Mouse (Mus musculus) C2C12 (cell line): ENCODE measurements around the gene Gpr1. TPM values are rescaled to one million over a fixed set of nuclear protein-coding genes. Genes with fewer than 3 reads are reported as not detected.
"Not testable (repeated sequence)": the region's sequence is repeated elsewhere in the genome, so short reads cannot be mapped to it uniquely, and the experiment has no call there.

Source experiments
- H3K27me3 ChIP-seq: one replicate; pipeline ENCODE4 v1.6.1; 2011; ENCODE audit not compliant: control insufficient read depth, insufficient read depth, insufficient read length
- H3K36me3 ChIP-seq: one replicate; pipeline ENCODE4 v1.6.1; 2011; ENCODE audit not compliant: control insufficient read depth, insufficient read depth
- H3K4me3 ChIP-seq: one replicate; pipeline ENCODE4 v1.5.1; 2011; ENCODE audit warnings: mild to moderate bottlenecking, control low read depth; ENCODE audit not compliant: poor library complexity, insufficient read depth, severe bottlenecking
- H3K79me2 ChIP-seq: one replicate; pipeline ENCODE4 v1.6.1; 2011; ENCODE audit not compliant: control insufficient read depth, insufficient read depth
- H3K79me3 ChIP-seq: one replicate; pipeline ENCODE4 v1.6.1; 2011; ENCODE audit warnings: low read depth, control low read depth
- H3ac ChIP-seq: one replicate; pipeline ENCODE3; 2011; ENCODE audit warnings: low read depth; ENCODE audit not compliant: control insufficient read depth, insufficient read length
- CEBPB ChIP-seq: IDR thresholded peaks from one replicate; pipeline ENCODE4 v1.6.1; 2011; ENCODE audit warnings: low read depth, mild to moderate bottlenecking, control low read depth, moderate library complexity
- CTCF ChIP-seq: IDR thresholded peaks from one replicate; pipeline ENCODE4 v1.5.1; 2011; ENCODE audit not compliant: control insufficient read depth, insufficient read depth, insufficient read length
- FOSL1 ChIP-seq: IDR thresholded peaks from one replicate; pipeline ENCODE4 v1.8.0; 2011; ENCODE audit warnings: mild to moderate bottlenecking, low read length; ENCODE audit not compliant: poor library complexity, insufficient read depth, severe bottlenecking
- MAX ChIP-seq: IDR thresholded peaks from one replicate; pipeline ENCODE4 v1.6.1; 2011; ENCODE audit warnings: mild to moderate bottlenecking, control low read depth
- MYOD1 ChIP-seq: IDR thresholded peaks from one replicate; pipeline ENCODE4 v1.6.1; 2011; ENCODE audit warnings: low read depth; ENCODE audit not compliant: control insufficient read depth, insufficient read length
- MYOG ChIP-seq: IDR thresholded peaks from one replicate; pipeline ENCODE4 v1.6.1; 2011; ENCODE audit not compliant: control insufficient read depth, insufficient read length; ENCODE audit errors: extremely low read depth
- USF1 ChIP-seq: IDR thresholded peaks from one replicate; pipeline ENCODE4 v1.6.1; 2011; ENCODE audit warnings: low read depth, mild to moderate bottlenecking, control low read depth, moderate library complexity
- polyA plus RNA-seq: library from polyadenylated mRNA; unstranded; fragments of >200 nt; fragmentation: generic; extraction: Trizol; gene quantifications from one replicate; pipeline ENCODE4 v1.2.1, GENCODE M21; 2012; ENCODE audit warnings: missing spikeins

The Gpr1 gene
- polyA plus RNA-seq, 1 experiment, result not detected

- H3K36me3 ChIP-seq, result peaks cover 59% of the 10 kb centered on the region
- peaks cover 40% of the 10 kb centered on the region for H3K79me2 ChIP-seq
- H3ac ChIP-seq, result no peak overlapping the region
- peaks cover 26% of the 10 kb centered on the region for H3K79me3 ChIP-seq
- TF ChIP-seq CTCF (peak; percentile 57), MYOG (no peak)
- H3K4me3 ChIP-seq, result no peak overlapping the region
- H3K27me3 ChIP-seq, result no peaks in the 10 kb centered on the region
Observed at GRCm38 (mm10) chr1:63181019-63181418, 33.3 kb downstream of the Gpr1 start.

- peaks cover 45% of the 10 kb centered on the region for H3K79me2 ChIP-seq
- not testable (repeated sequence) for H3K27me3 ChIP-seq, H3K4me3 ChIP-seq, H3ac ChIP-seq
- H3K36me3 ChIP-seq, result peaks cover 59% of the 10 kb centered on the region
- H3K79me3 ChIP-seq, result peaks cover 31% of the 10 kb centered on the region
Observed at GRCm38 (mm10) chr1:63180575-63180974, 33.8 kb downstream of the Gpr1 start.

GRCm38 (mm10) chr1:63180122-63180521 lies 34.2 kb downstream of the Gpr1 start:
- H3K4me3 ChIP-seq, result no peak overlapping the region
- no peak overlapping the region for H3ac ChIP-seq
- no peak for TF ChIP-seq MYOG
- no peak for TF ChIP-seq CTCF
- TF ChIP-seq MAX, result no peak
- peaks cover 49% of the 10 kb centered on the region for H3K79me2 ChIP-seq
- no peaks in the 10 kb centered on the region for H3K27me3 ChIP-seq
- peaks cover 35% of the 10 kb centered on the region for H3K79me3 ChIP-seq
- H3K36me3 ChIP-seq, result peaks cover 59% of the 10 kb centered on the region

- Histone ChIP-seq H3ac (peak overlapping the region; percentile 37), H3K79me3 (peaks cover 51% of the 10 kb centered on the region), H3K27me3 (no peaks in the 10 kb centered on the region), H3K4me3 (peak overlapping the region; percentile 93), H3K36me3 (peaks cover 53% of the 10 kb centered on the region), H3K79me2 (peaks cover 67% of the 10 kb centered on the region)
- no peak for TF ChIP-seq CTCF
- TF ChIP-seq MYOG, result no peak
- TF ChIP-seq MAX, result no peak
- TF ChIP-seq MYOD1, result no peak
- no peak for TF ChIP-seq FOSL1
- no peak for TF ChIP-seq CEBPB
- TF ChIP-seq USF1, result no peak
Observed at GRCm38 (mm10) chr1:63178308-63178707, 36.0 kb downstream of the Gpr1 start.

DNA sequence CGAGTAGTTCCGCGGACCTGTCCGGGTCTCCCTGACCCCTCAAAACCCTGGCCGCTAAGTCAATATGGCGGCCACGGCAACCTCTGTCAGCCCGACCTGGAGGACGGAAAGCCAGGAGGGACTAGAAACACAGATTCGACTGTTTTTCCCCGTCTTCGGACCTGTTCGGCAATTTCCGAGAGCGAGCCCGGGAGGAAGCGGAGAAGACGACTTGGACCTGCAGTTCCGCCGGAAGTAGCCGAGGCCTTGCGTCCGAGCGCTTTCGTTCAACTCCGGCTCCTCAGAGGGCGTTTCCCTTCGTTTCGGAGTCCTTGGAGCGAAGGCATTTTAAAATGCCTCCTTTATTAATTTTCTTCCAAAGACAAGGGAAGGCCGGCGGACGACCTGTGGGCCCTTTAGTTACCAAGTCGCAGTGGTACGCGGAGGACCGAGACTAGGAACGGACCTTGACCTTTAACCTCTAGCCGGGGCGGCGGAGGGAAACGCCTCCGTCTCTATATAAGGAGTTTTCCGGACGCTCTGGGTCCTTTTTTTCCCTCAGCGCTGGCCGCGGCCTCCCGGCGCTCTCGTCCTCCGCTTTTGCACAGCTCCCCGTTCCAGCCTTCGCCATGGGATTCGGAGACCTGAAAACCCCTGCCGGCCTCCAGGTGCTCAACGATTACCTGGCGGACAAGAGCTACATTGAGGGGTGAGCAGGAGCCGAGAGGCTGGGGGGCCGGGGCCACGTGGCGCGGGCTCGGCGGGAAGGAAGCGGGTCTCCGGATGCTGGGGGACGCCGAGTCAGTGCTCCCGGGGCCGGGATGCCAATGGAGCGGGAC lies 37.5 kb downstream of the Gpr1 start, which contains the start of the genes Eef1b2 and Ndufs1:
TSS of gene Eef1b2 (plus strand) at position 222 of the 818 bp plus-strand sequence.
TSS of gene Ndufs1 (minus strand) at position 230 of the 818 bp plus-strand sequence.
- peak within 1 kb of the TSS; percentile 93 for H3K4me3 ChIP-seq
- H3K27me3 ChIP-seq, result no peaks in the 10 kb centered on the region
- peak within 1 kb of the TSS; percentile 92 for H3ac ChIP-seq
- peaks cover 46% of the 10 kb centered on the region for H3K36me3 ChIP-seq
- TF ChIP-seq USF1, result no peak
- peak; percentile 26 for TF ChIP-seq MAX
- H3K79me2 ChIP-seq, result peaks cover 79% of the 10 kb centered on the region
- peaks cover 53% of the 10 kb centered on the region for H3K79me3 ChIP-seq

DNA sequence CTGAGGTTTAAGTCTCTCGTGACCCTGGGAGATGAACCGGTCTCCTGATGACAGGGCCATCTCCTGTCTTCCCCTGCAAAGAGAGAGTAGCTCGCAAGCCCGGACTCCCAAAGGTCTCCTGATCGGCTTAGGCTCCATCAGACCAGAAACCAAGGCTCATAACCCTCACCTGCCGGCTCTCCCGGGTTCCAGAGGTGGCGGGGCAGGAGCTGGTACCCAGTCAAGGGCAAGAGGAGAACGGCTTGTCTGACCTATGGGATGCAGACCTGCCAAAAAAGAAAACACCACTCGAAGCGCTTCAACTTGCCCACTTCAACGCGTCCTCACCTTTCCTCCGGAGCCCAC lies 38.1 kb downstream of the Gpr1 start:
- Histone ChIP-seq H3K79me2 (peaks cover 83% of the 10 kb centered on the region), H3K79me3 (peaks cover 54% of the 10 kb centered on the region), H3K27me3 (no peaks in the 10 kb centered on the region), H3ac (peak overlapping the region; percentile 92), H3K4me3 (peak overlapping the region; percentile 93), H3K36me3 (peaks cover 45% of the 10 kb centered on the region)
- TF ChIP-seq USF1 (no peak), MAX (no peak), CTCF (no peak), FOSL1 (no peak), MYOD1 (no peak), MYOG (no peak), CEBPB (no peak)
